Mouse (Mus musculus) liver, embryonic 11.5 days (tissue): ENCODE measurements around the gene Gm813. TPM values are rescaled to one million over a fixed set of nuclear protein-coding genes. Genes with fewer than 3 reads are reported as not detected.

Experiments
- ATAC-seq: fragments of 200-750 bp; cut with Nextera tagmentation; replicated peaks from 2 replicates; pipeline ENCODE4 v1.8.0; 2017; ENCODE audit warnings: moderate number of reproducible peaks, mild to moderate bottlenecking, moderate TSS enrichment, moderate library complexity; ENCODE audit not compliant: low FRiP score
- DNase-seq: peaks from one replicate; pipeline ENCODE4 v3.0.0-alpha.2; 2017; ENCODE audit warnings: low spot score
- H3K27ac ChIP-seq: fragments of 300-500 bp; sonication (generic); 2 replicates; pipeline ENCODE4 v1.5.1; 2014; ENCODE audit warnings: mild to moderate bottlenecking, low read depth, low read length, control low read depth
- H3K27me3 ChIP-seq: fragments of 300-500 bp; sonication (generic); replicated peaks from 2 replicates; pipeline ENCODE4 v1.6.1; 2014; ENCODE audit warnings: low read length, mixed read lengths; ENCODE audit not compliant: control insufficient read depth, insufficient read depth
- H3K36me3 ChIP-seq: fragments of 300-500 bp; sonication (generic); 2 replicates; pipeline ENCODE4 v1.6.1; 2014; ENCODE audit warnings: mild to moderate bottlenecking, low read length, moderate library complexity, mixed read lengths; ENCODE audit not compliant: control insufficient read depth, insufficient read depth
- H3K4me1 ChIP-seq: fragments of 300-500 bp; sonication (generic); replicated peaks from 2 replicates; pipeline ENCODE4 v1.6.1; 2014; ENCODE audit warnings: low read length, mixed read lengths; ENCODE audit not compliant: control insufficient read depth, insufficient read depth
- H3K4me2 ChIP-seq: fragments of 300-500 bp; sonication (generic); 2 replicates; pipeline ENCODE4 v1.6.1; 2014; ENCODE audit warnings: mild to moderate bottlenecking, control low read depth, moderate library complexity
- H3K4me3 ChIP-seq: fragments of 300-500 bp; sonication (generic); 2 replicates; pipeline ENCODE4 v1.5.1; 2014; ENCODE audit warnings: low read depth, low read length, control low read depth
- H3K9ac ChIP-seq: fragments of 300-500 bp; sonication (generic); 2 replicates; pipeline ENCODE4 v1.6.1; 2014; ENCODE audit warnings: low read depth, low read length, control low read depth
- H3K9me3 ChIP-seq: fragments of 300-500 bp; sonication (generic); 2 replicates; pipeline ENCODE4 v1.6.1; 2016; ENCODE audit warnings: low read length, inconsistent platforms, mixed read lengths; ENCODE audit not compliant: control insufficient read depth
- WGBS: fragments of 180-500 bp; shearing (Covaris S2); extraction: QIAGEN DNeasy Blood & Tissue Kit; methylation state at CpG from one replicate; pipeline ENCODE4 v1.1.7; 2014; 5-methylcytosine and 5-hydroxymethylcytosine counted together
- polyA plus RNA-seq: library from polyadenylated mRNA; unstranded; fragments of >200 nt; fragmentation: Nextera tagmentation; extraction: Ambion mirVana; gene quantifications from 2 replicates; pipeline ENCODE4 v1.2.1, GENCODE M21; 2014

The Gm813 gene
- polyA plus RNA-seq, 1 experiment from 2014 or later = not detected

- no peak overlapping the region for H3K27ac ChIP-seq
- no peak for DNase-seq
- H3K27me3 ChIP-seq = no peaks in the 10 kb centered on the region
- H3K4me2 ChIP-seq = no peak overlapping the region
- H3K36me3 ChIP-seq = no peaks in the 10 kb centered on the region
- H3K4me3 ChIP-seq = no peak overlapping the region
- 89% methylated on average over 6 of the region's 6 CpGs for WGBS
- 0 out of 2 replicates have a peak, but pooled peaks cover under 1% of the 10 kb centered on the region for H3K4me1 ChIP-seq
- H3K9ac ChIP-seq = no peak overlapping the region
- 0 out of 2 replicates have a peak, but pooled peaks have one; percentile 12 for ATAC-seq
- H3K9me3 ChIP-seq = no peaks in the 10 kb centered on the region
Observed at GRCm38 (mm10) chr16:58623944-58624343, 7.2 kb upstream of the Gm813 start.

- no peaks in the 10 kb centered on the region for H3K4me1 ChIP-seq
- no peaks in the 10 kb centered on the region for H3K27me3 ChIP-seq
- ATAC-seq (no peak), DNase-seq (no peak)
- H3K27ac ChIP-seq = no peak overlapping the region
- no peak overlapping the region for H3K4me3 ChIP-seq
- no peaks in the 10 kb centered on the region for H3K9me3 ChIP-seq
- H3K36me3 ChIP-seq = no peaks in the 10 kb centered on the region
- H3K9ac ChIP-seq = no peak overlapping the region
- 74% methylated on average over 4 of the region's 4 CpGs for WGBS
- no peak overlapping the region for H3K4me2 ChIP-seq
Observed at GRCm38 (mm10) chr16:58623114-58623513, 6.3 kb upstream of the Gm813 start.

GRCm38 (mm10) chr16:58622377-58622776 is 5.6 kb upstream of the Gm813 start:
- Histone ChIP-seq H3K27ac (no peak overlapping the region), H3K4me1 (no peaks in the 10 kb centered on the region), H3K9me3 (no peaks in the 10 kb centered on the region), H3K36me3 (no peaks in the 10 kb centered on the region), H3K4me2 (no peak overlapping the region), H3K9ac (no peak overlapping the region), H3K27me3 (no peaks in the 10 kb centered on the region), H3K4me3 (no peak overlapping the region)
- DNase-seq (no peak), ATAC-seq (no peak)
- 83% methylated on average over 3 of the region's 3 CpGs for WGBS

GRCm38 (mm10) chr16:58617346-58617745 is 568 bp upstream of the Gm813 start:
- Histone ChIP-seq H3K4me2 (no peak overlapping the region), H3K27ac (no peak overlapping the region), H3K9ac (no peak overlapping the region), H3K4me1 (no peaks in the 10 kb centered on the region), H3K36me3 (no peaks in the 10 kb centered on the region), H3K4me3 (no peak overlapping the region), H3K27me3 (no peaks in the 10 kb centered on the region), H3K9me3 (no peaks in the 10 kb centered on the region)
- ATAC-seq (no peak), DNase-seq (no peak)

GRCm38 (mm10) chr16:58612969-58613368 is 3.8 kb downstream of the Gm813 start:
- no peak for DNase-seq
- 72% methylated on average over 3 of the region's 3 CpGs for WGBS

DNA sequence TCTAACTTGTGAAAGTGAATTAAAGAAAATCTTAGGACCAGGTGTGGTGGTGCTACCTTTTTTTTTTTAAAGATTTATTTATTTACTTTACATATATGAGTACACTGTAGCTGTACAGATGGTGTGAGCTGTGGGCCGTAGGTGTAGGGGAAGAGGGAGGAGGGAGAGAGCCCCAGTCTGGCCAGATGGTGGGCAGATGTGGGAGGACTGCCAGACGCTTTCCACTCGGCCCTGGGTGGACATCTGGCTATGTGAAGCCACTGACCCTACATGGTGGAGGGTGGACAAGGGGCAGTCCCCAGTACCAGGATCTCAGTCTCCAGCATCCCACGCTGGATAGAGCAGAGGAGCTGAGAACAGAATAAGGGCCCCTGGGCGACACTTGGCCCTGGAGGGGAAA is 9.7 kb downstream of the Gm813 start:
- no peak overlapping the region for H3K9ac ChIP-seq
- peaks cover 12% of the 10 kb centered on the region for H3K4me1 ChIP-seq
- 75% methylated on average over 5 of the region's 5 CpGs for WGBS
- H3K9me3 ChIP-seq = no peaks in the 10 kb centered on the region
- H3K4me2 ChIP-seq = no peak overlapping the region
- DNase-seq = no peak
- no peaks in the 10 kb centered on the region for H3K36me3 ChIP-seq
- H3K27ac ChIP-seq = no peak overlapping the region
- no peaks in the 10 kb centered on the region for H3K27me3 ChIP-seq
- ATAC-seq = no peak
- no peak overlapping the region for H3K4me3 ChIP-seq

More at GRCm38 (mm10) chr16:58612969-58613368, 3.8 kb downstream of the Gm813 start:
- no peak overlapping the region for H3K4me2 ChIP-seq
- no peak overlapping the region for H3K9ac ChIP-seq
- H3K4me1 ChIP-seq = no peaks in the 10 kb centered on the region
- H3K27ac ChIP-seq = no peak overlapping the region
- no peaks in the 10 kb centered on the region for H3K36me3 ChIP-seq
- ATAC-seq = no peak
- no peak overlapping the region for H3K4me3 ChIP-seq
- H3K9me3 ChIP-seq = no peaks in the 10 kb centered on the region
- no peaks in the 10 kb centered on the region for H3K27me3 ChIP-seq

- ATAC-seq = peak; percentile 89
- no peak overlapping the region for H3K9ac ChIP-seq
Observed at GRCm38 (mm10) chr16:58604680-58605079, 12.1 kb downstream of the Gm813 start.

DNA sequence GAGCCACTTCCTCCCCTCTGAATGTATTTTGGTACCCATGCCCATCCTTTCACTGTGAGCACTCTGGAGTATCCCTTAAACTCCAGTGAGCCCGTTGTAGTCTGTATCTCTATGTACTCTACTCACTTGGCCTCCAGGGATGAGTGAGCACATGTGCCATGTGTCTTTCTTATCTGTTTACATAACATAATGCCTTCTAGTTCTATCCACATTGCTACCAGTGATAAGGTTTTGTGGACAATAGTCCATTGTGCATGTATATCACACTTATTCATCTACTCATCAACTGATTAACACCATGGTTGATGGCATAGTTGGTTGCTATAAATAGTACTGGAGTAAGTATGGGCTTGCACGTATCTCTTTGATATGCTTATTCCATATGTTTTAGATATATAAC is 12.9 kb downstream of the Gm813 start:
- H3K4me3 ChIP-seq = no peak overlapping the region

More at GRCm38 (mm10) chr16:58604680-58605079, 12.1 kb downstream of the Gm813 start:
- Histone ChIP-seq H3K4me2 (no peak overlapping the region), H3K9me3 (no peaks in the 10 kb centered on the region), H3K4me1 (peaks cover 12% of the 10 kb centered on the region), H3K4me3 (no peak overlapping the region), H3K27me3 (no peaks in the 10 kb centered on the region), H3K27ac (peak overlapping the region; percentile 80), H3K36me3 (no peaks in the 10 kb centered on the region)
- no peak for DNase-seq

GRCm38 (mm10) chr16:58600846-58601245 is 15.9 kb downstream of the Gm813 start:
- no peaks in the 10 kb centered on the region for H3K9me3 ChIP-seq
- H3K4me3 ChIP-seq = no peak overlapping the region
- no peaks in the 10 kb centered on the region for H3K27me3 ChIP-seq
- 86% methylated on average over 6 of the region's 6 CpGs for WGBS
- DNase-seq (no peak), ATAC-seq (no peak)
- H3K4me1 ChIP-seq = peaks cover 12% of the 10 kb centered on the region
- no peak overlapping the region for H3K9ac ChIP-seq
- no peaks in the 10 kb centered on the region for H3K36me3 ChIP-seq
- no peak overlapping the region for H3K4me2 ChIP-seq
- H3K27ac ChIP-seq = no peak overlapping the region

More for the DNA sequence above, 12.9 kb downstream of the Gm813 start:
- H3K9ac ChIP-seq = no peak overlapping the region
- H3K4me1 ChIP-seq = peaks cover 12% of the 10 kb centered on the region
- H3K27me3 ChIP-seq = no peaks in the 10 kb centered on the region
- no peak overlapping the region for H3K4me2 ChIP-seq
- H3K27ac ChIP-seq = peak overlapping the region; percentile 80
- no peaks in the 10 kb centered on the region for H3K36me3 ChIP-seq
- no peak for DNase-seq
- WGBS = 56% methylated on average over 2 of the region's 2 CpGs
- peak; percentile 64 for ATAC-seq
- no peaks in the 10 kb centered on the region for H3K9me3 ChIP-seq
